Mouse (Mus musculus): ENCODE data around the gene Agtr2. TPM values are rescaled to one million over a fixed set of nuclear protein-coding genes. Genes with fewer than 3 reads are reported as not detected.
A peak's percentile ranks its signal among the peaks of the same experiment; 100 is the strongest.
"Not testable (repeated sequence)": the region's sequence is repeated elsewhere in the genome, so short reads cannot be mapped to it uniquely, and the experiment has no call there.

Agtr2 gene
- polyA plus RNA-seq (2015; fragmentation: Nextera tagmentation; extraction: Ambion mirVana), result 4.4 and 4.6 TPM in 2 replicates

GRCm38 (mm10) chrX:21484414-21484813, at the start of gene Agtr2:
Agtr2 (plus strand) TSS chrX:21484544.
- TF ChIP-seq CTCF (IDR thresholded peaks at IDR 0.05), result no peak
- WGBS, result 57% methylated on average over 5 of the region's 5 CpGs
- no peak within 1 kb of the TSS for H3K9ac ChIP-seq (replicated peaks; ENCODE audit: low read depth)
- no peaks in the 10 kb centered on the region for H3K4me1 ChIP-seq (ENCODE audit: insufficient read depth, low read depth, low read length)
- ATAC-seq, result no peak
- H3K4me2 ChIP-seq (replicated peaks; ENCODE audit: low read depth, low read length), result no peak within 1 kb of the TSS
- no peaks in the 10 kb centered on the region for H3K36me3 ChIP-seq (ENCODE audit: insufficient read depth, low read length)
- no peaks in the 10 kb centered on the region for H3K9me3 ChIP-seq (ENCODE audit: low read length)
- H3K27ac ChIP-seq (ENCODE audit: low read length), result no peak within 1 kb of the TSS
- no peaks in the 10 kb centered on the region for H3K27me3 ChIP-seq (replicated peaks; ENCODE audit: insufficient read depth, low read length)
- DNase-seq (ENCODE audit: low spot score), result no peak
- H3K4me3 ChIP-seq (ENCODE audit: low read depth, low read length), result no peak within 1 kb of the TSS

DNA sequence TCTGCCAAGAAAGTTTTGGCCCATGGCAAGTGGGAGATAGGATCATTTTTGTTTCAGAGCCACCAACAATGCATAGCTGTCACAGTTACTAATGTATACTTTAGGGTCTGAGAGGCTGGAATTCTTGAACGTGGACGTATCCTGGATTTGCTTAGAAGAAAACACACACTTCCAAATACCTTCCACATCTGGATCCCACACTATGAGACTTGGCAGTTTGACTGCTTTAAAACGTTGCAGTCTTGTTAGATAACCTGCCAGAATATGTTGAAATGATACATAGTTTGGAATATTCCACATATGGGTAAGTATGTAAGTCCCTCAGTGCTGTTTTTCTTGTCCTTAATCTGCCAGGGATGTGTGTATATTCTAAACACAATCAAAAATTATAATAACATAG, 31.8 kb upstream of the Agtr2 start:
- Histone ChIP-seq H3K4me1 (ENCODE audit: insufficient read depth, low read depth, low read length) (no peaks in the 10 kb centered on the region), H3K9ac (replicated peaks; ENCODE audit: low read depth) (no peak overlapping the region), H3K4me3 (ENCODE audit: low read depth, low read length) (no peak overlapping the region), H3K36me3 (ENCODE audit: insufficient read depth, low read length) (no peaks in the 10 kb centered on the region), H3K27me3 (replicated peaks; ENCODE audit: insufficient read depth, low read length) (no peaks in the 10 kb centered on the region), H3K4me2 (replicated peaks; ENCODE audit: low read depth, low read length) (no peak overlapping the region), H3K27ac (ENCODE audit: low read length) (no peak overlapping the region), H3K9me3 (ENCODE audit: low read length) (no peaks in the 10 kb centered on the region)
- DNase-seq (ENCODE audit: low spot score) (no peak), ATAC-seq (no peak)
- TF ChIP-seq EP300 (IDR thresholded peaks at IDR 0.05), result no peak
- TF ChIP-seq CTCF (IDR thresholded peaks at IDR 0.05), result no peak
- WGBS, result 33% methylated on average over 3 of the region's 3 CpGs

DNA sequence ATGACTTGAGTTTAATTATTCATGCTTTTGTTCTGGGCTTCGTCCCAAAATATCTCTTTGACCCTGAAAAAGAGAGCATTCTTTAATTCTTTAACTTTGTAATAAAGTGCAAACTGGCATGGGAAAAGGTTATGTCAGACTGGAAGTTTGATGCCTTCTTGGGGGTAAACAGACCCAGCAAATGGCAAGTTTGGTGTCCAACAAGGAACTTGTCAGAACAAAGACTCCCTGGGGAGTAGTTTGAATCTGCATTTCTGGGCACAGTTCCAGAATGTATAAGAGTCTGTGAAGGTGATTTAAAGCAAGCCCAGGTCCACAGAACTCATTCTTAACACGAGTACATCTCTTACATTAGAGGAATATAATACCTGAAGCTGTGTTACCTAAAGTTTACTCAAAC, 3.8 kb downstream of the Agtr2 start:
- Histone ChIP-seq H3K27me3 (replicated peaks; ENCODE audit: insufficient read depth, low read length) (no peaks in the 10 kb centered on the region), H3K36me3 (ENCODE audit: insufficient read depth, low read length) (no peaks in the 10 kb centered on the region), H3K9me3 (ENCODE audit: low read length) (no peaks in the 10 kb centered on the region), H3K27ac (ENCODE audit: low read length) (no peak overlapping the region), H3K4me1 (ENCODE audit: insufficient read depth, low read depth, low read length) (no peaks in the 10 kb centered on the region), H3K4me3 (ENCODE audit: low read depth, low read length) (no peak overlapping the region), H3K9ac (replicated peaks; ENCODE audit: low read depth) (no peak overlapping the region), H3K4me2 (replicated peaks; ENCODE audit: low read depth, low read length) (no peak overlapping the region)
- WGBS, result 42% methylated on average over 2 of the region's 2 CpGs
- ATAC-seq (no peak), DNase-seq (ENCODE audit: low spot score) (no peak)
- TF ChIP-seq EP300 (IDR thresholded peaks at IDR 0.05), result no peak
- no peak for TF ChIP-seq CTCF (IDR thresholded peaks at IDR 0.05)

DNA sequence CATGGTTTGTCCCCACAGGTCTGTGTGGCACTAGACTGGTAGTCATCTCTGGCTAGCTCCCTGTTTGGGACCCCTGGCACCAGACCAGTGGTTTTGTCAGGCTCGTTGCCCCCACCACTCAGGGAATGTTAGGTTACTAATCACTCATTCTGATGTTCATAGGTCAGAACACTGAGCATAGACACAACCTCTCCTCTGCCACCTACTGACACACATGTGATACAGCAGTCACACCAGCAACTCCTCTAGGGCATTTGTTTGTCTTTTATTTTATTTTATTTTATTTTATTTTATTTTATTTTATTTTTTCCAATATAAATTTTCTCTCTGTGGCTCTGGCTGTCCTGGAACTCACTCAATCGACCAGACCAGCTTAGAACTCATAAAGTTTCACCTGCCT, 15.9 kb downstream of the Agtr2 start:
- Histone ChIP-seq H3K4me3 (ENCODE audit: low read depth, low read length) (no peak overlapping the region), H3K27ac (ENCODE audit: low read length) (no peak overlapping the region), H3K4me1 (ENCODE audit: insufficient read depth, low read depth, low read length) (no peaks in the 10 kb centered on the region), H3K27me3 (replicated peaks; ENCODE audit: insufficient read depth, low read length) (no peaks in the 10 kb centered on the region), H3K36me3 (ENCODE audit: insufficient read depth, low read length) (no peaks in the 10 kb centered on the region), H3K4me2 (replicated peaks; ENCODE audit: low read depth, low read length) (no peak overlapping the region), H3K9me3 (ENCODE audit: low read length) (no peaks in the 10 kb centered on the region), H3K9ac (replicated peaks; ENCODE audit: low read depth) (no peak overlapping the region)
- ATAC-seq (no peak), DNase-seq (ENCODE audit: low spot score) (no peak)
- WGBS, result 11% methylated on average over 2 of the region's 2 CpGs
- TF ChIP-seq EP300 (IDR thresholded peaks at IDR 0.05), result no peak
- peak; percentile 37 for TF ChIP-seq CTCF (IDR thresholded peaks at IDR 0.05)

- H3K27ac ChIP-seq (ENCODE audit: low read length); H3K4me1 ChIP-seq (ENCODE audit: insufficient read depth, low read depth, low read length); H3K9me3 ChIP-seq (ENCODE audit: low read length); H3K27me3 ChIP-seq (replicated peaks; ENCODE audit: insufficient read depth, low read length); H3K4me2 ChIP-seq (replicated peaks; ENCODE audit: low read depth, low read length); H3K36me3 ChIP-seq (ENCODE audit: insufficient read depth, low read length); H3K4me3 ChIP-seq (ENCODE audit: low read depth, low read length); DNase-seq (ENCODE audit: low spot score); H3K9ac ChIP-seq (replicated peaks; ENCODE audit: low read depth); ATAC-seq: not testable (repeated sequence)
- 81% methylated on average over 2 of the region's 2 CpGs for WGBS
Measured at GRCm38 (mm10) chrX:21507333-21507732, 23.0 kb downstream of the Agtr2 start.

DNA sequence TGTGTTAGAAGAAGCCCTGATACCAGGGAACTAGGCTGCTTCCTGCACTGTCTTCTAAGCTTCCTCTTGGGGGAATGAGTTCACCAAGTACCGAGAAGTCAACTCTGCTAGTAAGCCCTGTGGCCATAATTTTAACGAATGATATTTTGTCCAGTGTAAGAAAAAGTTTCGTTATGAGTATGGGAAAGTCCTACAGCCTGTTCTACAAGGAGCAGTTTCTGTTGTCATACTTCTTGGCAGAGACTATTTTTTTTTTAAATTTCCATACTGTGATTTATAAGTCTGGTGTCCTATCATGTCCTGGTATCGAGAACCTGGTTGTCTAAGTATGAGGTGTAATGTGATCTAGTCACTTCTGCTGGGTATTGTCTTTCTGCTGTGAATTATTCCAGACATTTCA, 38.2 kb downstream of the Agtr2 start:
- Histone ChIP-seq H3K9me3 (ENCODE audit: low read length) (no peaks in the 10 kb centered on the region), H3K27ac (ENCODE audit: low read length) (no peak overlapping the region), H3K4me3 (ENCODE audit: low read depth, low read length) (no peak overlapping the region), H3K4me2 (replicated peaks; ENCODE audit: low read depth, low read length) (no peak overlapping the region), H3K9ac (replicated peaks; ENCODE audit: low read depth) (no peak overlapping the region), H3K4me1 (ENCODE audit: insufficient read depth, low read depth, low read length) (no peaks in the 10 kb centered on the region), H3K27me3 (replicated peaks; ENCODE audit: insufficient read depth, low read length) (no peaks in the 10 kb centered on the region), H3K36me3 (ENCODE audit: insufficient read depth, low read length) (no peaks in the 10 kb centered on the region)
- no peak for TF ChIP-seq CTCF (IDR thresholded peaks at IDR 0.05)
- no peak for TF ChIP-seq EP300 (IDR thresholded peaks at IDR 0.05)
- WGBS, result 66% methylated on average over 4 of the region's 4 CpGs
- ATAC-seq, result no peak
- DNase-seq (ENCODE audit: low spot score), result no peak

Other genes with a start within 250 kb of the Agtr2 start
- gene Slc6a14, start 230.4 kb downstream of the Agtr2 start, polyA plus RNA-seq (2015; fragmentation: Nextera tagmentation; extraction: Ambion mirVana), result 73.0 and 85.9 TPM in 2 replicates